Mouse (Mus musculus): ENCODE data around the gene Trpm1.
"Not testable (repeated sequence)": the region's sequence is repeated elsewhere in the genome, so short reads cannot be mapped to it uniquely, and the experiment has no call there.

Gene Trpm1

GRCm38 (mm10) chr7:64153535-64153934 lies at the start of gene Trpm1:
Gene Trpm1 (plus strand): TSS chr7:64153835.
- DNase-seq (ENCODE audit: low spot score), result peak; percentile 26

DNA sequence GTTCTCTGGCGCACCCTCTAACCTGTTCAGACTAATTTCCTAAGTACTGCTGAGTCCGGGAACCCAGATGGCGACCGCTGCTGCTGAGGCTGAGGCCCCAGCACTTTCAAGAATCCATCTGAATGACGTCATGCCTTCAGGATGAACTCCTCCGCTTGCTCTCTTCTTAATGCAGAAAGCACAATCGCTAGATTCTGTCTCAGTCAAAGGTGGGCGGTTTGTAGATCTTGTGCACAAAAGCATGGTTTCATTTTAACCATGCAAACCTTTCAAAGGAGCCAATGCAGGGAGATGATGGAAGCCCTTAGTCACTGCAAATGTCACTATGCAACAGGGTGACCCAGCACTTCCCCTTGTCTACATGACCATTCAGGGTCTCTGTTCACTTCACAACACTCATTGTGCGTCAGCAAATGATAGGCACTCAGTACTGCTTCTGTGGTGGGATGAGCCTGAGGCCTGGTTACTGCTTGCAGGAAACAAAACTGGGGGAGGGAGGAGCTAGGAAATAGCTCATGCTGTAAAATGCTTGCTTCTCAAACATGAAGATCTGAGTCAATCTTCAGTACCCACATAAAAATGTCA lies 31.4 kb upstream of the Trpm1 start:
- DNase-seq (ENCODE audit: low spot score), result no peak

- no peak for DNase-seq (ENCODE audit: low spot score)
These were observed 29.9 kb upstream of the Trpm1 start for GRCm38 (mm10) chr7:64123721-64124120.

GRCm38 (mm10) chr7:64125994-64126393 lies 27.6 kb upstream of the Trpm1 start:
- not testable (repeated sequence) for DNase-seq (ENCODE audit: low spot score)

DNA sequence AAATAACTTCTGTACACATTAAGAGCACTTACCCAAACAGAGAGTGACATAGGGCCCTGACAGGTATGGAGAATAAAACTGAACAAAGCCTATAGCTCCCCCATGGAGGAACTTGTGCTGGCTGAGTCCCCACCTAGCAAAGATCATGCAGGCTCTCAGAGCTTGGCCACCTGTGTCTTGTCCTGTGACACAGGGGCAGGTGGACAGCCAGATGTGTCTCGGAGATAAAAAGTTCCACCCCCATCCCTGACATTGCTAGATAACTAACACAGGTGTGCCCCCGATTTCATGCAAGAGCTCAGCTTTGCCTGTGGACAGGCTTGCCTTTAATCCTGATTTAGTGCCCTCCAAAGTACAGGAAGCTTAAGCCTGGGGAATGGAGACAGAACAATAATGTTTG lies 13.8 kb upstream of the Trpm1 start:
- DNase-seq (ENCODE audit: low spot score), result no peak

GRCm38 (mm10) chr7:64141301-64142032 lies 12.2 kb upstream of the Trpm1 start:
- no peak for DNase-seq (ENCODE audit: low spot score)

DNA sequence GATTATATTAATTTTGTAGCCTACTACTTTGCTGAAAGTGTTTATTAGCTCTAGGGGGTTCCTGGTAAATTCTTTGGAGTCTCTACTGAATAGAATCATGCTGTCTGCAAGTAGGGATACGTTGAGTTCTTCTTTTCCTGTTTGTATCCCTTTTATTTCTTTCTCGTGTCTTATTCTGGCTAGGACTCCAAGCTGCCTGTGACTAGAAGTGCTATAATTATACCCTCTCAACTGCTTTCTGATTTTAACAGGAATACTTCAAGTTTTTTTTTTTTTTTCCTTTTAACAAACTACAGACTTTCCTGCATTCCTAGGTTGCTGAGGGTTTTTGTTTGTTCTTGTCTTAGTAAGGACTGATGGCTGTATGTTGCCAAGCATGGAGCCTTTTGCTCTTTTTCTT lies 4.3 kb upstream of the Trpm1 start:
- DNase-seq (ENCODE audit: low spot score), result no peak

- peak; percentile 36 for DNase-seq (ENCODE audit: low spot score)
These were observed 3.9 kb upstream of the Trpm1 start for GRCm38 (mm10) chr7:64149747-64150146.

DNA sequence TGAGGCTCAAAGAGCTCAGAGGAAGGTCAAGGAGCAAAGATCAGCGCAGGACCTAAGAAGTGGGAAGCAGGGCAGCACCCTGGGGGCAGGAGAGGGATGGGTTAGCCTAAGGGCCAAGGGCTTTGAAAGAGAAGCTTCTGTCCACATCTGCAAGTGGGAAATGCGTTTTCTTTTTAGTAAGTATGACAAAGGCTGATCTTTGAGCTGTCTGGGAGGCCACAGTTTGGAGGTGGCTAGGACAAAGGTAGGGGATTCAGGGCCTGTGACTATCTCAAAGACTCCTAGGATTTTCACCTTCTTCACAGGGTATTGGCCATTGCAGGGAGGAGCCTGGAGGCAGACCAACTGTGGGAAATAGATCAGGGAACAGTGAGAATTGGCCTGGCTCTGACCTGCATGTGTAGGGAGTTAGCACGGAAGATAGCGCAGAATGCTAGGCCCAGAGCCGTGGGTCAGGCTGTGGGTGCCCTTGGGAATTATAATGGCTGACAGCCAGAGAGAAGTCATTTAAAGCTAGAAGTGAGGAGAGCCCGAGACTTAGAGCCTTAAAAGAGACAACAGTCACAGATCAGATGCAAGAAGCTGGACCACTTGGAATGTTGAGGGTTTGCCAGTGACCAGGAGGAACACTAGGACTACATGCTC lies 3.1 kb upstream of the Trpm1 start:
- peak; percentile 34 for DNase-seq (ENCODE audit: low spot score)

GRCm38 (mm10) chr7:64155226-64155625 lies 1.6 kb downstream of the Trpm1 start:
- DNase-seq (ENCODE audit: low spot score), result no peak

DNA sequence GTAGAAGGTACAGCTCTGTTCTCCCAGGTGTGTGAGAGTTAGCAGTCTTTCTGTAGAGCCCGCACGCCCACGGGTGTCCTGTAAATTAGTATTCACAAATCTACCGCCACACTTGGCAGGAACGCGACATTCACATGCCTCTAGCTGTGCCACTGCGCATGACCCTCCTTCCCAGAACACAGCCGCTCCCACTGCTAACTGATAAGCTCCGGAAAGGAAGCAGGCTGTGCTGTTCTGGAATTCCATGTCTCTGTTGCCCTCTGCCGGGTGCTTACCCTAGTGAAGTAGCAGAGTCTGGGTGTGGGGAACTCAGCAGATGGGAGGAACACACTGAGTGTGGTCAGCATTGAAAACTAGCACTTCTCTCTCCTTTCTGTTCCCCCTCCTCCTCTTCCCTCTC lies 2.1 kb downstream of the Trpm1 start:
- peak; percentile 87 for DNase-seq (ENCODE audit: low spot score)

- no peak for DNase-seq (ENCODE audit: low spot score)
These were observed 2.8 kb downstream of the Trpm1 start for GRCm38 (mm10) chr7:64156271-64156911.

GRCm38 (mm10) chr7:64156918-64157690 lies 3.5 kb downstream of the Trpm1 start:
- no peak for DNase-seq (ENCODE audit: low spot score)

DNA sequence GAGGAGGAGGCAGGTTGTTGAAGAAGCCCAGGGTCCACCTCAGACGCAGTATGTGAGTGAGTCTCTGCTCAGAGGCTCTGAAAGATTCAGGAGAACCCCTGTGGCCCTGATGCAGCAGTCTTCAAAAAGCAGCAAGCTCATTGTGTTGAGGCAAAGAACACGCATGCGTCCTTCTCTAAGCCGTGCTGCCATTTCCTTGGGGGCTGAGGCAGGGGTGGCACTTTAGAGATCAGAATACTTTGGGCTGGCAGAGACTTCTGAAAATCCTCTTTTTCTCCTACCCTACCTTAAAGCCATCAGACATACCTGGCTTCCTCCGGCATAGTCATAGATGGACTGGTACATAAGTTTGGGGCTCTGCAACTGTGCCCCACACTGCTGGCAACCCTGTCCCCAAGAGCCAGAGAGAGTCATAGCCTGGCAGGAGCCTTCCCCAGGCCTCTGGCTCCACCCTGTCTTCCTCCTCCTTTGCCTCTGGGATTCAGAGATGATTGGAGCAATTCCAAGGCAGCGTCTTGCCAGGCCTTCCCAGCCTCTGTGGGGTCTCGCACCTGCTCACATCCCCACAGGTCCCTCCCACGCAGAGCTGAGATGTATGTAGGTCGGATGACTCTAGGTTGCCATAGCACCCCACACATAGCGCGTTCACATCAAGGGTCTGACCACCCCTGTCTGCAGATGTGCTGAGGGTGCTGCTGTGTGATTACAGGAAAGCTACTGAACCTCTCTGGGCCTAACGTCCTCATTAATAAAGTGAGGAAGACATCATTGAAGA lies 4.8 kb downstream of the Trpm1 start:
- DNase-seq (ENCODE audit: low spot score), result no peak

DNA sequence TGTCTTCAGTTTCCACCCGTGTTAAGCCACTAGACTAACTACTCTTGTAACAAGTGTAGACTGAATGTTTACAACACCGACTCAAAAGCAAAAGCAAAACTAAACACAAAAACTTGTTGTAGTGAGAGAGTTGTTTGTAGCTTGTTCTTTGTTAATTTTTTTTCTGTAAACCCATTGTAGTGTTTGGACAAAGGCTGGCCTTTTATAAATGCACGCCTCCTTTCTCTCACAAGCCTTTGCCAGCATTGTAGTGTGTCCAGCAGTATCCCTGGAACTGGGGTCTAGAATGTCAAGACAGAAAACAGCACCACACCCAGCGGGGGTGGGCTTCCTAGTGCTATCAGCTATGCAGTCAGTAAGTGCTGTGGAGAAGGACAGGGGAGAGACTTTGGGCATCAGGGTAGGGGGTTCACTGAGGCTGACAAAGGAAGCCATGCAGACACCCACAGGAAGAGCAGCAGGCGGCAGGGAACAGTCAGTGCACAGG lies 5.5 kb downstream of the Trpm1 start:
- DNase-seq (ENCODE audit: low spot score), result no peak

DNA sequence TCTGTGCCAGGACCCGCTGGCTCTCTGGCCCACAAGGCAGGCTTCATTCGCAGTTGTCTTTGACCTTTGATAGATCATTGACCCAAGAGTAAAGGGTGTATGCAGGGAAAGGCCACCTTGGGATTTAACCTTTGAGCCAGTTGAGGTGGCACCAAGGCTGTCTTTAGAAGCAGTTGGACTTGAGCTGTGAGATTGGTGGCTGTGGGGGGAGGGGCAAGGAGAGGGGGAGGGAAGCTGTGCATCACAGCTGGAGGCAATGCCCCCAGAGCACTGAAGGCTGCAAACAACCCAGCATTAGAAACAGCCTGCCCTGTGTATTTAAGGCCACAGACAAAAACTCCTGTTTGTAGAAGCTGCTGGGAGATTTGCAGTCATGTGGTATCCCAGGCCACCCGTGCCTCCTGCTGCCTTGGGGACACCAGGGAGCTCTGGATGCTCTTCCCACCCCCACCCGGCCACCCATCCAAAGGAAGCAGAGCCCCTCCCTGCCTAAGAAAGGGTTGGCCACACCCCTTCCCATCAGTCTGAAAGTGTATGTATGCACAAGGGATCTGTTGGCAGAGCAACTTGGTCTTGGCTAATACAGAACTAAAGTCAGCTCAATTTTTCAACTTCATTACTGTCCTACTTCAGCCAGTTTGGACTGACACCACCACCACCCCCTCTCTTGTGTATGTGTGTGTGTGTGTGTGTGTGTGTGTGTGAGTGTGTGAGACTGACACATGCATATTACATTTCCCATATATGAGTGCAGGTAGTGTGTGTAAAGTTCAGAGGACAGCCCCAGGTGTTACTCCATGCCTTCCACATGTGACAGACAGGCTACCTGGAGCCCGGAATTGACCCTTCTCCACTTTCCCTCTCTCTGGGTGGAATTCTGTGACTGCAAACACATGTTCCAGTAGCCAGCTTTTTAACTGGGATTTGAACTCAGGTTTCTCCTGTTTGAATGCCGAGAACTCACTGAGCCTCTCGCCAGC lies 6.3 kb downstream of the Trpm1 start:
- DNase-seq (ENCODE audit: low spot score), result no peak

- no peak for DNase-seq (ENCODE audit: low spot score)
These were observed 7.3 kb downstream of the Trpm1 start for GRCm38 (mm10) chr7:64160737-64161470.

GRCm38 (mm10) chr7:64161990-64162389 lies 8.4 kb downstream of the Trpm1 start:
- DNase-seq (ENCODE audit: low spot score), result no peak

- no peak for DNase-seq (ENCODE audit: low spot score)
These were observed 9.5 kb downstream of the Trpm1 start for GRCm38 (mm10) chr7:64163086-64163485.

Measured in testis, postnatal 10 days (tissue).